In genomic region chr2:153109596-153109995, GRCm38 (mm10) we compare ENCODE assay signal across 25 mouse cellular contexts. TPM values are rescaled to one million over a fixed set of nuclear protein-coding genes. Genes with fewer than 3 reads are reported as not detected.
DNase-seq lines count a peak whose midpoint lies in the region; ATAC-seq and TF ChIP-seq lines count a peak whose summit lies in the region.
"Had no signal": no experiment of that assay in that cellular context is flagged by ENCODE, and none has a peak within 500 bp of the region (broad histone marks: within the 10 kb centered on the region; RNA-seq: fewer than 3 reads in every experiment).

No protein-coding gene starts in this region.

- no peak overlapping the region for H3K27ac ChIP-seq in limb, embryonic 12.5 days
- no peak overlapping the region for H3K27ac ChIP-seq in limb, embryonic 10.5 days
- no peak overlapping the region for H3K27ac ChIP-seq in stomach, embryonic 15.5 days
- no peak overlapping the region for H3K27ac ChIP-seq in stomach, postnatal 0 days (replicated peaks)
- no peak overlapping the region for H3K27ac ChIP-seq in limb, embryonic 13.5 days
- no peak overlapping the region for H3K27ac ChIP-seq in liver, embryonic 16.5 days (ENCODE audit: low read length)
- H3K27ac ChIP-seq in kidney, embryonic 15.5 days = no peak overlapping the region
- H3K27ac ChIP-seq: heart, embryonic 10.5 days; heart, embryonic 15.5 days; hindbrain, embryonic 13.5 days; layer of hippocampus, adult 2 months; left cerebral cortex, adult 2 months had no signal

- no peak overlapping the region for H3K9ac ChIP-seq in limb, embryonic 12.5 days (replicated peaks)
- no peak overlapping the region for H3K9ac ChIP-seq in stomach, embryonic 15.5 days
- no peak overlapping the region for H3K9ac ChIP-seq in stomach, postnatal 0 days (ENCODE audit: low read length)
- H3K9ac ChIP-seq in limb, embryonic 13.5 days = no peak overlapping the region
- H3K9ac ChIP-seq in liver, embryonic 16.5 days (ENCODE audit: low read depth, low read length) = no peak overlapping the region
- no peak overlapping the region for H3K9ac ChIP-seq in kidney, embryonic 15.5 days
- H3K9ac ChIP-seq: heart, embryonic 15.5 days; hindbrain, embryonic 13.5 days had no signal

- 66% methylated on average over 7 of the region's 7 CpGs for WGBS in limb, embryonic 12.5 days
- 76% methylated on average over 7 of the region's 7 CpGs for WGBS in limb, embryonic 10.5 days
- 66% methylated on average over 7 of the region's 7 CpGs for WGBS in stomach, embryonic 15.5 days
- 70% methylated on average over 7 of the region's 7 CpGs for WGBS in stomach, postnatal 0 days
- WGBS in limb, embryonic 13.5 days = 71% methylated on average over 7 of the region's 7 CpGs
- 55% methylated on average over 7 of the region's 7 CpGs for WGBS in liver, embryonic 16.5 days (ENCODE audit: insufficient replicate concordance)
- 69% methylated on average over 7 of the region's 7 CpGs for WGBS in kidney, embryonic 15.5 days

- DNase-seq in limb, embryonic 10.5 days (ENCODE audit: low spot score) = no peak
- DNase-seq in stomach, postnatal 0 days (ENCODE audit: low spot score) = no peak
- no peak for DNase-seq in right cerebral cortex, postnatal 10 days (ENCODE audit: low spot score in 2 of 2)
- DNase-seq: adrenal gland, adult 8-10 months; cerebellum, adult 2 months; cerebellum, postnatal 14 days; heart, postnatal 36 days; kidney, postnatal 36 days; lung, adult 18-20 months; thymus, adult 18-20 months; thymus, postnatal 36 days had no signal

- H3K4me3 ChIP-seq in limb, embryonic 12.5 days (replicated peaks) = no peak overlapping the region
- no peak overlapping the region for H3K4me3 ChIP-seq in limb, embryonic 10.5 days
- no peak overlapping the region for H3K4me3 ChIP-seq in stomach, embryonic 15.5 days (replicated peaks)
- no peak overlapping the region for H3K4me3 ChIP-seq in stomach, postnatal 0 days (ENCODE audit: low read depth, low read length)
- H3K4me3 ChIP-seq in limb, embryonic 13.5 days = no peak overlapping the region
- H3K4me3 ChIP-seq in liver, embryonic 16.5 days (ENCODE audit: low read depth, low read length) = no peak overlapping the region
- no peak overlapping the region for H3K4me3 ChIP-seq in kidney, embryonic 15.5 days (replicated peaks)
- H3K4me3 ChIP-seq: erythroblast, embryonic 14.5 days; layer of hippocampus, adult 2 months; left cerebral cortex, adult 2 months had no signal

- no peaks in the 10 kb centered on the region for H3K36me3 ChIP-seq in limb, embryonic 12.5 days
- H3K36me3 ChIP-seq in limb, embryonic 10.5 days = no peaks in the 10 kb centered on the region
- H3K36me3 ChIP-seq in stomach, embryonic 15.5 days = no peaks in the 10 kb centered on the region
- no peaks in the 10 kb centered on the region for H3K36me3 ChIP-seq in stomach, postnatal 0 days (ENCODE audit: control insufficient read depth, insufficient read depth, low read length)
- H3K36me3 ChIP-seq in limb, embryonic 13.5 days = no peaks in the 10 kb centered on the region
- no peaks in the 10 kb centered on the region for H3K36me3 ChIP-seq in liver, embryonic 16.5 days (ENCODE audit: control insufficient read depth, insufficient read depth)
- no peaks in the 10 kb centered on the region for H3K36me3 ChIP-seq in kidney, embryonic 15.5 days
- H3K36me3 ChIP-seq: heart, embryonic 10.5 days; heart, embryonic 15.5 days; hindbrain, embryonic 13.5 days had no signal

- TF ChIP-seq EP300 in stomach, postnatal 0 days (optimal IDR thresholded peaks at IDR 0.05) = no peak

- peaks cover 84% of the 10 kb centered on the region for H3K27me3 ChIP-seq in limb, embryonic 12.5 days
- H3K27me3 ChIP-seq in limb, embryonic 10.5 days (ENCODE audit: low read depth, poor library complexity, severe bottlenecking) = peaks cover 74% of the 10 kb centered on the region
- H3K27me3 ChIP-seq in stomach, embryonic 15.5 days (replicated peaks) = peaks cover 32% of the 10 kb centered on the region
- H3K27me3 ChIP-seq in stomach, postnatal 0 days (ENCODE audit: control insufficient read depth, insufficient read depth, low read length) = no peaks in the 10 kb centered on the region
- H3K27me3 ChIP-seq in limb, embryonic 13.5 days = peaks cover 80% of the 10 kb centered on the region
- peaks cover 29% of the 10 kb centered on the region for H3K27me3 ChIP-seq in liver, embryonic 16.5 days (ENCODE audit: control insufficient read depth, insufficient read depth, low read depth, low read length)
- peaks cover 70% of the 10 kb centered on the region for H3K27me3 ChIP-seq in kidney, embryonic 15.5 days

- ATAC-seq in limb, embryonic 12.5 days (ENCODE audit: insufficient number of reproducible peaks, insufficient read depth, low FRiP score, low TSS enrichment, low read depth) = no peak
- no peak for ATAC-seq in stomach, embryonic 15.5 days (ENCODE audit: insufficient read depth, low FRiP score, low read depth)
- ATAC-seq in stomach, postnatal 0 days (ENCODE audit: low FRiP score, low TSS enrichment) = no peak
- no peak for ATAC-seq in limb, embryonic 13.5 days (ENCODE audit: low FRiP score, low read depth)
- no peak for ATAC-seq in liver, embryonic 16.5 days (ENCODE audit: low read depth)
- no peak for ATAC-seq in kidney, embryonic 15.5 days (replicated peaks; ENCODE audit: low FRiP score)
- ATAC-seq: activated CD4-positive, CD25-positive, alpha-beta regulatory T cell, adult 4 months; forebrain, embryonic 16.5 days; intestine, postnatal 0 days had no signal

- H3K4me2 ChIP-seq in limb, embryonic 12.5 days = peak overlapping the region; percentile 71; the same call in 1 of the 2 replicates
- H3K4me2 ChIP-seq in stomach, embryonic 15.5 days = peak overlapping the region; percentile 92; the same call in 1 of the 2 replicates
- no peak overlapping the region for H3K4me2 ChIP-seq in stomach, postnatal 0 days (replicated peaks; ENCODE audit: low read depth)
- peak overlapping the region; percentile 76; the same call in 1 of the 2 replicates for H3K4me2 ChIP-seq in limb, embryonic 13.5 days (replicated peaks)
- H3K4me2 ChIP-seq in liver, embryonic 16.5 days (ENCODE audit: low read depth, low read length) = peak overlapping the region; percentile 4; the same call in 1 of the 2 replicates
- H3K4me2 ChIP-seq in kidney, embryonic 15.5 days = no peak overlapping the region

- H3K4me1 ChIP-seq in limb, embryonic 12.5 days (replicated peaks) = peaks cover 18% of the 10 kb centered on the region
- H3K4me1 ChIP-seq in limb, embryonic 10.5 days = peaks cover 20% of the 10 kb centered on the region
- peaks cover 8% of the 10 kb centered on the region for H3K4me1 ChIP-seq in stomach, embryonic 15.5 days
- no peaks in the 10 kb centered on the region for H3K4me1 ChIP-seq in stomach, postnatal 0 days (replicated peaks; ENCODE audit: control insufficient read depth, insufficient read depth)
- H3K4me1 ChIP-seq in limb, embryonic 13.5 days = peaks cover 17% of the 10 kb centered on the region
- H3K4me1 ChIP-seq in liver, embryonic 16.5 days (ENCODE audit: control insufficient read depth, low read depth, low read length) = no peaks in the 10 kb centered on the region; the same call in 1 of the 2 replicates
- H3K4me1 ChIP-seq in kidney, embryonic 15.5 days = peaks cover 16% of the 10 kb centered on the region

- TF ChIP-seq CTCF in stomach, postnatal 0 days (IDR thresholded peaks at IDR 0.05; ENCODE audit: low read depth) = no peak

- no peaks in the 10 kb centered on the region for H3K9me3 ChIP-seq in limb, embryonic 12.5 days
- no peaks in the 10 kb centered on the region for H3K9me3 ChIP-seq in limb, embryonic 10.5 days (replicated peaks)
- no peaks in the 10 kb centered on the region for H3K9me3 ChIP-seq in stomach, embryonic 15.5 days
- no peaks in the 10 kb centered on the region for H3K9me3 ChIP-seq in stomach, postnatal 0 days (ENCODE audit: control insufficient read depth, low read length)
- no peaks in the 10 kb centered on the region for H3K9me3 ChIP-seq in limb, embryonic 13.5 days
- no peaks in the 10 kb centered on the region for H3K9me3 ChIP-seq in liver, embryonic 16.5 days (replicated peaks; ENCODE audit: control insufficient read depth, low read length)
- H3K9me3 ChIP-seq in kidney, embryonic 15.5 days (replicated peaks) = no peaks in the 10 kb centered on the region
- H3K9me3 ChIP-seq: heart, embryonic 10.5 days; heart, embryonic 15.5 days; hindbrain, embryonic 13.5 days had no signal

RNA-seq across cellular contexts. Expression of gene Hck, which starts 1.3 kb away (rescaled TPM):
- 2.9 and 3.9 TPM in 2 replicates for polyA plus RNA-seq in limb, embryonic 12.5 days (2016; fragmentation: Nextera tagmentation; extraction: Ambion mirVana)
- polyA plus RNA-seq in limb, embryonic 10.5 days (2016; fragmentation: Nextera tagmentation; extraction: Ambion mirVana) = 0.88 and 1.1 TPM in 2 replicates
- polyA plus RNA-seq in stomach, embryonic 15.5 days (2015; fragmentation: Nextera tagmentation; extraction: Ambion mirVana) = 6.5 and 6.8 TPM in 2 replicates
- polyA plus RNA-seq in stomach, postnatal 0 days (2015; fragmentation: Nextera tagmentation; extraction: Ambion mirVana) = 3.2 and 3.6 TPM in 2 replicates
- polyA plus RNA-seq in limb, embryonic 13.5 days (2015; fragmentation: Nextera tagmentation; extraction: Ambion mirVana) = 6.7 and 7.9 TPM in 2 replicates
- polyA plus RNA-seq in liver, embryonic 16.5 days (2015; fragmentation: Nextera tagmentation; extraction: Ambion mirVana) = 10.1 and 11.7 TPM in 2 replicates
- 5.3 and 5.4 TPM in 2 replicates for polyA plus RNA-seq in kidney, embryonic 15.5 days (2015; fragmentation: Nextera tagmentation; extraction: Ambion mirVana)

RNA-seq across cellular contexts. Expression of gene Ccm2l, which starts 43.8 kb away (rescaled TPM):
- 2.5 and 3.0 TPM in 2 replicates for polyA plus RNA-seq in limb, embryonic 12.5 days (2016; fragmentation: Nextera tagmentation; extraction: Ambion mirVana)
- polyA plus RNA-seq in limb, embryonic 10.5 days (2016; fragmentation: Nextera tagmentation; extraction: Ambion mirVana) = 1.5 and 1.7 TPM in 2 replicates
- polyA plus RNA-seq in stomach, embryonic 15.5 days (2015; fragmentation: Nextera tagmentation; extraction: Ambion mirVana) = 1.7 and 1.9 TPM in 2 replicates
- 1.1 and 1.2 TPM in 2 replicates for polyA plus RNA-seq in stomach, postnatal 0 days (2015; fragmentation: Nextera tagmentation; extraction: Ambion mirVana)
- polyA plus RNA-seq in limb, embryonic 13.5 days (2015; fragmentation: Nextera tagmentation; extraction: Ambion mirVana) = 1.7 and 1.9 TPM in 2 replicates
- polyA plus RNA-seq in liver, embryonic 16.5 days (2015; fragmentation: Nextera tagmentation; extraction: Ambion mirVana) = 0.37 and 0.52 TPM in 2 replicates
- polyA plus RNA-seq in kidney, embryonic 15.5 days (2015; fragmentation: Nextera tagmentation; extraction: Ambion mirVana) = 3.5 and 3.6 TPM in 2 replicates
- polyA plus RNA-seq: activated CD4-positive, CD25-positive, alpha-beta regulatory T cell, adult 4 months; erythroblast, embryonic 14.5 days had no signal

RNA-seq across cellular contexts. Expression of gene Tm9sf4, which starts 51.5 kb away (rescaled TPM):
- polyA plus RNA-seq in limb, embryonic 12.5 days (2016; fragmentation: Nextera tagmentation; extraction: Ambion mirVana) = 86.3 and 89.5 TPM in 2 replicates
- 66.5 and 84.3 TPM in 2 replicates for polyA plus RNA-seq in limb, embryonic 10.5 days (2016; fragmentation: Nextera tagmentation; extraction: Ambion mirVana)
- polyA plus RNA-seq in stomach, embryonic 15.5 days (2015; fragmentation: Nextera tagmentation; extraction: Ambion mirVana) = 80.5 and 85.6 TPM in 2 replicates
- polyA plus RNA-seq in stomach, postnatal 0 days (2015; fragmentation: Nextera tagmentation; extraction: Ambion mirVana) = 44.0 and 45.6 TPM in 2 replicates
- polyA plus RNA-seq in limb, embryonic 13.5 days (2015; fragmentation: Nextera tagmentation; extraction: Ambion mirVana) = 93.9 and 101 TPM in 2 replicates
- polyA plus RNA-seq in liver, embryonic 16.5 days (2015; fragmentation: Nextera tagmentation; extraction: Ambion mirVana) = 30.9 and 36.2 TPM in 2 replicates
- 90.9 and 93.2 TPM in 2 replicates for polyA plus RNA-seq in kidney, embryonic 15.5 days (2015; fragmentation: Nextera tagmentation; extraction: Ambion mirVana)

Comparison
In these comparisons a context has a peak if more than half of its experiments do, and no peak if none do; other contexts are left out.
1. H3K4me2 ChIP-seq: peak in limb, embryonic 12.5 days (single experiment), stomach, embryonic 15.5 days (single experiment), limb, embryonic 13.5 days (single experiment) and liver, embryonic 16.5 days (single experiment); none in stomach, postnatal 0 days (single experiment) and kidney, embryonic 15.5 days (single experiment).